Mouse (Mus musculus) hindbrain, embryonic 13.5 days (tissue): Measurements from ENCODE around the gene Nkx3-2. TPM values are rescaled to one million over a fixed set of nuclear protein-coding genes. Genes with fewer than 3 reads are reported as not detected.
A peak's percentile ranks its signal among the peaks of the same experiment; 100 is the strongest.

Source experiments
- ATAC-seq: fragments of 200-750 bp; cut with Nextera tagmentation; 2 replicates; pipeline ENCODE4 v1.8.0; 2017; ENCODE audit warnings: moderate TSS enrichment; ENCODE audit not compliant: low FRiP score
- H3K27ac ChIP-seq: fragments of 300-500 bp; sonication (generic); 2 replicates; pipeline ENCODE4 v1.5.1; 2015; ENCODE audit warnings: inconsistent platforms, mild to moderate bottlenecking, moderate library complexity
- H3K27me3 ChIP-seq: fragments of 300-500 bp; sonication (generic); 2 replicates; pipeline ENCODE4 v1.6.1; 2015; ENCODE audit warnings: mild to moderate bottlenecking, inconsistent platforms
- H3K36me3 ChIP-seq: fragments of 300-500 bp; sonication (generic); 2 replicates; pipeline ENCODE4 v1.6.1; 2015; ENCODE audit warnings: mild to moderate bottlenecking, inconsistent platforms
- H3K4me1 ChIP-seq: fragments of 300-500 bp; sonication (generic); replicated peaks from 2 replicates; pipeline ENCODE4 v1.6.1; 2015; ENCODE audit warnings: inconsistent platforms
- H3K4me2 ChIP-seq: fragments of 300-500 bp; sonication (generic); 2 replicates; pipeline ENCODE4 v1.6.1; 2015; ENCODE audit warnings: inconsistent platforms, mild to moderate bottlenecking, moderate library complexity
- H3K4me3 ChIP-seq: fragments of 300-500 bp; sonication (generic); 2 replicates; pipeline ENCODE4 v1.5.1; 2015; ENCODE audit warnings: mild to moderate bottlenecking, inconsistent platforms
- H3K9ac ChIP-seq: fragments of 300-500 bp; sonication (generic); 2 replicates; pipeline ENCODE4 v1.6.1; 2015; ENCODE audit warnings: mild to moderate bottlenecking, inconsistent platforms
- H3K9me3 ChIP-seq: fragments of 300-500 bp; sonication (generic); 2 replicates; pipeline ENCODE4 v1.6.1; 2016; ENCODE audit warnings: inconsistent platforms
- WGBS: fragments of 180-500 bp; shearing (Covaris S2); methylation state at CpG from one replicate; pipeline ENCODE4 v1.1.7; 2015; 5-methylcytosine and 5-hydroxymethylcytosine counted together
- polyA plus RNA-seq: library from polyadenylated mRNA; unstranded; fragments of >200 nt; fragmentation: Nextera tagmentation; extraction: Ambion mirVana; gene quantifications from 2 replicates; pipeline ENCODE4 v1.2.1, GENCODE M21; 2015

The Nkx3-2 gene
- polyA plus RNA-seq, 1 experiment from 2014 or later, result not detected

DNA sequence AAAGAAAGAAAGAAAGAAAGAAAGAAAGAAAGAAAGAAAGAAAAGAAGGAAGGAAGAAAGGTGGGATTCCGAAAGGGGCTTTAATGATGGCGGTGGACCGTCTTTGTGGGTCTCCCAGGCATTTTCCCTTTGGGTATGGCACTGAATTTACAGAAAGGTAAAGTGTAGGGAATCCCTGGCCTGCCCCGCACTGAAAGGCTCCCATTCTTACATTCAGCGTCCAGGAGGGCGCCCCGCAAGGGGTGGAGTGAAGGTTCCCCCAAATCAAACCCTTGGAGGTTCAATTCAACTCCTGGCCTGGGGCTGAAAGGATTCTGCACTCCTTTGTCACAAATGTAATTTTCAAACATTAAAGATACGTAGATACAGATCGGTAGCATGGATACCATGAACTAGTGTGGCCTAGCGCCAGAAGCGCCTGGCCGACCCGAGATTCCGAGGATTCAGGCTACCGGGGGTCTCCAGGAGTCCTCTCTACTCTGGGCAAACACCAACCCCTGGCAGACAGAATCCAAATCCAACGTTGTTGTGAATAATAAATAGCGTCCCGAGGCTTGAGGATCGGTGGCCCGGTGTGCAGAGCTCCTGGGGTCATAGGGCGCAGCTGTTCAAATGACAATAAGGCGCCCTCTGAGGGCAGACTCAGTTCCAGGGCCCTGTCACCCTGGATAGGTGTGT lies 3.3 kb downstream of the Nkx3-2 start:
- peaks cover 95% of the 10 kb centered on the region for H3K27me3 ChIP-seq
- H3K27ac ChIP-seq, result no peak overlapping the region
- 4% methylated on average over 22 of the region's 22 CpGs for WGBS
- H3K4me2 ChIP-seq, result no peak overlapping the region
- H3K4me3 ChIP-seq, result 0 out of 2 replicates have a peak overlapping the region, but pooled peaks have one; percentile 12
- no peak overlapping the region for H3K9ac ChIP-seq
- 0 out of 2 replicates have a peak, but pooled peaks have one; percentile 3 for ATAC-seq
- no peaks in the 10 kb centered on the region for H3K36me3 ChIP-seq
- H3K9me3 ChIP-seq, result no peaks in the 10 kb centered on the region
- H3K4me1 ChIP-seq, result peaks cover 27% of the 10 kb centered on the region

DNA sequence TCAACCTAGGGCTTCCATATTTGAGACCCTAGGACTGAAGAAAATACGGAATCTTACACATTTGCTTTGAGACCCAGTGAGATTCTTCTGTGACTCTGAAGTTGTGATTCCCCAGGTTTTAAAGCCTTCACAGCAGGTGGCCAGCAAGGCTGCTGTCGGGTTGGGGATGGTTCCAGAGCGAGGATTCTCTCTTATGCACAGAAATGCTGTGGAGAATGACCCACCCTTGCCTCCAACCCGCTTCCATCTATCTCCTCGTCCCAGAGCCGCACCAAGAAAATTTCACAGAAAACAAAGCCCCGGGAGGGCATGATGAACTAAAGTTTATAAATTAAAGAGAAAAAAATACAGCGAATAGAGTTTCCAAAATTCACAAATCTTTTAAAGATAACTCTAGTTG lies 4.2 kb downstream of the Nkx3-2 start:
- Histone ChIP-seq H3K36me3 (no peaks in the 10 kb centered on the region), H3K4me2 (no peak overlapping the region), H3K27me3 (peaks cover 96% of the 10 kb centered on the region), H3K9me3 (no peaks in the 10 kb centered on the region), H3K4me1 (peaks cover 27% of the 10 kb centered on the region), H3K4me3 (no peak overlapping the region), H3K9ac (no peak overlapping the region), H3K27ac (no peak overlapping the region)
- 4% methylated on average over 8 of the region's 8 CpGs for WGBS
- ATAC-seq, result no peak

DNA sequence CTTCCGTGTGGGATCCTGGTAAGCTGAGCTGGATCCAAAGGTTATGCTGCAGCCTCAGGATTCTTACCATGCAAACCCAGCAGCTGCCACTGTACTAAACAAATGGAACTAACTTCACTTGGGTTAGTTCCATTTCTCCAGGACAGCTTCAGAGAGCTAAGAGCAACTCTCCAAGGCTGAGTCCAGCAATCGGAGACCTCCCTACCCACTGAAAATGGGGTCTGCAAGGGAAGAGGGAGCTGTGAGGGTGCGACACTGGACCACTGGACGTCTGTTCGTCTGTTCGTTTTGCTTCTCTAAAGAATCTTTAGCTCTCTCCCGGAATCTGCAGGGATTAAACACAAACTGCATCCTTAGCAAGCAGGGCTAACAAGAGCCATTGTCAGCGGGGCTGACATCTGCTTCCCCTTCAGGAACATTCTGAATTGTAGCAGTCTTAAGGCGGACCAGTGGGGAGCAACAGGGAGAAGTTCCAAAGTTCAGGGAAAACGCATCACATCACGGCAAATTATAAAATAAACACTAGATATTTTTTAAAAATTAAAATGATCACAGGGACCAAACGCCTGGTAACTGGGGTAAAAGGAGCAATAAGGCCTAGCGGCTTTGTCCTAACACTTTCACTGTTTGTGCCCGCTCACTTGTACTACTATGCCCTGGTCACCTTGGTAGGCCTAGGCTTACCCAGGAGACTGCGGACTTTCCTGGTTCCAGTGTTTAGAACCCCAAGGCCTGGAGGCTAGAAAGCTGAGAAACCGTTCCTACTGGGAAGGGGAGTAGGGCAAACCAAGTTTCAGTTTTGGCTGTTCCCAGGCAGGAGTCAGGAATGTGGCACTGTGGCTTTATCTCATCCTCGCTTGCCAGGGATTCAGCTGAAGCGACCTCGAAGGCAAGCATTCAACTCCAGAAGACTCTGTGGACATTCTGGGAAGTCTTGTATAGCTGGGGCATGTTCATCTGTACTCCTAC lies 5.3 kb downstream of the Nkx3-2 start:
- Histone ChIP-seq H3K4me2 (no peak overlapping the region), H3K4me1 (peaks cover 21% of the 10 kb centered on the region), H3K27me3 (peaks cover 96% of the 10 kb centered on the region), H3K9me3 (no peaks in the 10 kb centered on the region), H3K9ac (no peak overlapping the region), H3K4me3 (no peak overlapping the region), H3K27ac (no peak overlapping the region), H3K36me3 (no peaks in the 10 kb centered on the region)
- 5% methylated on average over 19 of the region's 19 CpGs for WGBS
- no peak for ATAC-seq

DNA sequence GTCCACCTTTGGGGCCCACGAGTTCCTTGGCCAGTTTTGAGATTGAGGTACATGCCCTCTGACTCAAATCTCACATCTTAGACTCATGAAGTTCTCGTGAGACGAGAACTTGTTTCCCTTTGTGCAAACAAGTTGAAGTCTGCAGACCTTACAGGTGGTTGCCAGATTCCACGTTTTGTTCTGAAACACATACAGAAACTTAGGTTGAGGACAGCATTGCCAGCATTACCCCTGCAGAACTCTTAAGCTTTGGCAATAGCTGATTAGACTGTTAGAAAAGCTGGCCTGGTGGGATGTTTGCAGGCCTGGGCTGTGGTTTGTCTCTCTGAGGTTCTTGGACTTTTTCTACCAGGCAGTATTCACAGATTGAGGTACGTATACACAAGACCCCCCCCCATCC lies 7.0 kb downstream of the Nkx3-2 start:
- 2% methylated on average over 5 of the region's 5 CpGs for WGBS
- no peak overlapping the region for H3K27ac ChIP-seq
- H3K27me3 ChIP-seq, result peaks cover 96% of the 10 kb centered on the region
- H3K4me1 ChIP-seq, result peaks cover 12% of the 10 kb centered on the region
- no peak overlapping the region for H3K9ac ChIP-seq
- H3K4me2 ChIP-seq, result no peak overlapping the region
- H3K36me3 ChIP-seq, result no peaks in the 10 kb centered on the region
- no peaks in the 10 kb centered on the region for H3K9me3 ChIP-seq
- no peak overlapping the region for H3K4me3 ChIP-seq
- no peak for ATAC-seq

DNA sequence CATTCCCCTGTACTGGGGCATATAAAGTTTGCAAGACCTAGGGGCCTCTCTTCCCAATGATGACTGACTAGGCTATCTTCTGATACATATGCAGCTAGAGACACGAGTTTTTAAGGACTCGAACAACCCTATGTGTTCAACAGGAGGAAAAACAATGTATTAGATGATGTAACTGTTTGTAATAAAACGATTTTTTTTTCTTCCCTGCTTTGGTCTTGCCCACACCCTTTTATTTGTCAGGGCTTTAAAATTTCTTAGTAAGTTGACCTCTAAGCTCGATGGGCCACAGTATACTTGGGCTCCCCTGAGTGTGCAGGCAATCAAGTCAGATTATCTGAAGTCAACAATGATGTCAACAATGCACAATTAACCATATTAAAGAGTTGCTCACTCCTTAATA lies 7.9 kb downstream of the Nkx3-2 start:
- ATAC-seq, result no peak
- 4% methylated on average over 4 of the region's 4 CpGs for WGBS
- Histone ChIP-seq H3K27me3 (peaks cover 96% of the 10 kb centered on the region), H3K4me2 (no peak overlapping the region), H3K4me3 (no peak overlapping the region), H3K9ac (no peak overlapping the region), H3K27ac (no peak overlapping the region), H3K4me1 (peaks cover 5% of the 10 kb centered on the region), H3K36me3 (no peaks in the 10 kb centered on the region), H3K9me3 (no peaks in the 10 kb centered on the region)

DNA sequence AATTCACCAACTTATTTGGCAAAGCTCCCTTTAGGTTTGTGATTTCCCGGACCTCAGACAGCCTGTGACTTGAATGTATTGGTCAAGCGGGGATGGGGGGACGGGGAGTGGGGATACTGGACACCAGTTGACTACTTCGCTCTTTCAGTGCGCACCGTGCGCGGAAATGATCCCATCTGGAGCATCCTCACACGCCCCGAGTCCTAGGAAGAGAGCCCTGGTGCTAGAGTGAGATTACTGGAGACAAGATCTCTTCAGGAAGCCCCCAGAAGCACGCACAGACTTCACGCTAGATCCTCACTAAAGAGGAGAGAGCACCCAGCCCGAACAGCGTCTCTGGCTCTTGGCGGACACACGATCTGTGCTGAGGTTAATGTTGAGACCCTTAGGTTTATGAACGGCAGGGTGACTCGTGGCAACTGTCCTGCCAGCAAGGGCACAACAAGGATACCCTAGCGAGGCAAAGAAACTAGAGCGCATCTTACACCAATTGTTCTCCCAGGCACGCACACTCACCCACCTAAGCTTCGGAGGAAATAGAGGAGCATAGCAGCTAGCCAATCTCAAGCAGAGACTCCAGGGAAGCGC lies 8.8 kb downstream of the Nkx3-2 start:
- Histone ChIP-seq H3K9ac (no peak overlapping the region), H3K9me3 (no peaks in the 10 kb centered on the region), H3K4me1 (no peaks in the 10 kb centered on the region), H3K36me3 (no peaks in the 10 kb centered on the region), H3K27me3 (peaks cover 97% of the 10 kb centered on the region), H3K27ac (no peak overlapping the region), H3K4me2 (no peak overlapping the region), H3K4me3 (no peak overlapping the region)
- ATAC-seq, result no peak
- 1% methylated on average over 23 of the region's 23 CpGs for WGBS

DNA sequence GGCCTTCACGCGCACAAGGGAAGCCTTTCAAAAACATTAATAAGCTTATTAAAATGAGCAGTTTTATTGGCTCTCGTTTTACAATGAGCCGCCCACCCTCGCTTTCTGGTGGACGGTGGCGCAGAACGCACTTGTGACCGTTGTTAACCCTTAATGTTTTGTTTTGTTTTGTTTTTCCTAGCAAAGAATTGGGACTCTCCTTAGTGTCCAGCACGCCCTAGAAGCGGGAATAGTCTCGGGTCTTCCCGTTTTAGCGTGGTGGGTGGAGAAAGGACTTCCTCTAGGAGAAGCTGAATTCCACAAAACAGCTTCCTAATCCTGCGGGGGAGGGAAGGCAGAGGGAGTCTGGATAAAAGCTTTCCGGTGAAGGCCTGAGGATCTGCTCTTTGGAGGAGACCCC lies 9.5 kb downstream of the Nkx3-2 start:
- 0 out of 2 replicates have a peak overlapping the region, but pooled peaks have one; percentile 2 for H3K4me3 ChIP-seq
- peaks cover 98% of the 10 kb centered on the region for H3K27me3 ChIP-seq
- under 1% methylated on average over 16 of the region's 16 CpGs for WGBS
- no peaks in the 10 kb centered on the region for H3K36me3 ChIP-seq
- no peak for ATAC-seq
- no peak overlapping the region for H3K4me2 ChIP-seq
- H3K4me1 ChIP-seq, result no peaks in the 10 kb centered on the region
- H3K9ac ChIP-seq, result no peak overlapping the region
- H3K27ac ChIP-seq, result no peak overlapping the region
- H3K9me3 ChIP-seq, result no peaks in the 10 kb centered on the region

DNA sequence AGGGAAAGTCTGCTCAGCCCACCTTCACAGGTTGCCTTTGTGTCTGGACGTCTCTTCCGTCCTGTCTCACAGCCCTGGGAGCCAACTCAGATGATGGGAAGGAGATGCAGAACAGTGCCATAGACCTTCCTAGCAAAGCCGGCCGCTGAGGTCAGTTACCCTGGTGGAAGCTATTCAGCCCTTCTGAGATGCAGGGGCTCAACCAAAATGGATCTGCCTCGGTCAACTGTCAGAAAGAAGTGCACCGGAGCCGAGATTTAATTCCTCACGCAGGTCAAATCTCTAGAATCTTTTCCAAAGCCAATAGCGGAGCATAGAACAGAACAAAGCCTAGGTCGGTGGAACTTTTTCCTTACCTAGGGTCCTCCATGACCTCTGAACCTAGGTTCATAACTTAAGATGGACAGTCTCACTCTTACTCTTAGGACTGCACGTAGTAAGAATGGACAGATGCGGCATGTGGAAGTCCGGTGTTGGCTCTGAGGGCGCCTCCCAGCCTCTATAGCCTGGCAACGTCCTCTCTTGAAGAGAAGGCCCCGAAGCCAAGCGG lies 10.0 kb downstream of the Nkx3-2 start:
- no peak overlapping the region for H3K27ac ChIP-seq
- no peaks in the 10 kb centered on the region for H3K4me1 ChIP-seq
- no peak for ATAC-seq
- H3K9me3 ChIP-seq, result no peaks in the 10 kb centered on the region
- no peak overlapping the region for H3K4me2 ChIP-seq
- H3K9ac ChIP-seq, result no peak overlapping the region
- no peaks in the 10 kb centered on the region for H3K36me3 ChIP-seq
- 0 out of 2 replicates have a peak overlapping the region, but pooled peaks have one; percentile 2 for H3K4me3 ChIP-seq
- under 1% methylated on average over 17 of the region's 17 CpGs for WGBS
- H3K27me3 ChIP-seq, result peaks cover 99% of the 10 kb centered on the region

DNA sequence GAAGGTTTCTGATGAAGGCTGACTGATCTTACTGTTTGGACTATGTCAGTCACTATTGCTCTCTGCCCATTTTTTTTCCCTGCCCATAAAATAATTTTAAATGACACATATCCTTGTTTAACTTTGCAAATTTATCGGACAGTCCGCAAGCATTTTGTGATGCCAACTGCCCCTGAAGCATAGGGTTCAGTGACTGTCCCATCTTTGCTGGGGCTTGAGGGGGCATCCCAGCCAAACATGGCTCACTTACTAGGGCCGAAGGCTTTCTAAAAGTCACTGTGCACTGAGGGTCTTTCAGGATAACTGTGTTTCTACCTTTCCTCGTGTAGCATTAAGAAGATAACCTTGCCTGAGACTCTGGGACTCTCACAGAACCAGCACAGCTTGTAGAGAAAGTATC lies 11.6 kb downstream of the Nkx3-2 start:
- no peak overlapping the region for H3K4me2 ChIP-seq
- H3K9me3 ChIP-seq, result no peaks in the 10 kb centered on the region
- H3K27me3 ChIP-seq, result peaks cover 99% of the 10 kb centered on the region
- no peak overlapping the region for H3K4me3 ChIP-seq
- no peak for ATAC-seq
- no peak overlapping the region for H3K27ac ChIP-seq
- H3K36me3 ChIP-seq, result no peaks in the 10 kb centered on the region
- no peak overlapping the region for H3K9ac ChIP-seq
- 34% methylated on average over 4 of the region's 4 CpGs for WGBS
- H3K4me1 ChIP-seq, result no peaks in the 10 kb centered on the region

DNA sequence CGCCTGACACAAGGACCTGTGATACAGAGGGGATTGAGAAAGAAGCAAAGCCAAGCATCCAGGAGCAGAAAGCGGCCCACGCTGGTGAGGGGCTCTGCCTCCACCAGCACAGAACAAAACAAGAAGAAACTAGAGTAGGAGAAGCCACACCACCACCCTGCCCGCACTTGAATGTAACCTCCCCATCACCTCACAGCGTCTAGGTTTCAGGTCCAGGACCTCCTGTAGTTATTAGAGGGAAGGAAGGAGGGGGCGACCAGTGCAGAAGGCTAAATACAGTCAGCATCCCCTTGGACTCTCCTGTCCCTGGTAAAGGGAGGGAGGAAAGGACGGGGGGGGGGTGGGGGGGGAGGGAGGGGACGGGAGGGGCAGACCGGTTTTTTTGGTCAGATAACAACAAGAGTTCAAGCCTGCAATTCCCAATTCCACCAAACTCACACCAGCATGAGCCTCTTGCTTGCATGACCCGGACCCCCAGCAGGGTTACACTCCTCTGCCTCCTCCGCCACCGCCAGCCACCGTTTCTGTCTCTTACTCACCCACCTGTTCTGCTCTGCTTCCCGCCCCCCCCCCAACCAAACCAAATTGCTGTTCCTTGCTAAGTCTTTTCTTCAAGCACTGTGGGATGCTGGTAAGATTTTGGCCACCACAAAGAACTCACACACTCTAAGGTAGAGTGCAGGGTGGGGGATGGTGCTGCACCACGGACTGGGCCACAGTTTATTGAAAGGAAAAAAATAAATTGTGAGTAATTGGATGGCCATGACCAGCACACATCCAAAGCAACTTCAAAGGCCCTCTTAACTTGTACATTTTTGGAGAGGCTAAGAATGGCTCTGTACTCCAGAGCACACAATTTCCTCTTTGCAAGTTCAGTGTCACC lies 19.2 kb downstream of the Nkx3-2 start:
- H3K9ac ChIP-seq, result no peak overlapping the region
- H3K4me3 ChIP-seq, result no peak overlapping the region
- H3K4me2 ChIP-seq, result no peak overlapping the region
- ATAC-seq, result no peak
- no peak overlapping the region for H3K27ac ChIP-seq
- no peaks in the 10 kb centered on the region for H3K4me1 ChIP-seq
- WGBS, result 3% methylated on average over 15 of the region's 15 CpGs
- no peaks in the 10 kb centered on the region for H3K9me3 ChIP-seq
- peaks cover 76% of the 10 kb centered on the region for H3K27me3 ChIP-seq
- H3K36me3 ChIP-seq, result no peaks in the 10 kb centered on the region

DNA sequence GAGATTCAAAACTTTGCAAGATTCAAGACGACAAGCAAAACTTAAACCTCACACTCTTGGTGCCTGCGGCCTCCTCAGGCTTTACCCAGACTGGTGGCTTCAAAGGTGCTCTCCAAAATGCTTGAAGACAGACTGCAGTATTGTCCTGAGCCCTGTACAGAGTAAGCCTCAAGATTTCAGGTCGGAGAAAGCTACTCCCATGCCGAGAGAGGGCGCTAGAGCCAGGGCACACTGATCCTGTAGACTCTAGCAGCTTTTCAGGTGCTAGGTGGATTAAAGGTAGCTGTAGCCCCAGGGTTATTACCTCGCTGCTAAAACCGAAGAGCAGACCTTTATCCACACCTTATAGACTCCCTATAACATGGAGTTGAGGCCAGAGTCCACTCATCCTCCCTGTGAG lies 20.1 kb downstream of the Nkx3-2 start:
- ATAC-seq, result no peak
- WGBS, result 9% methylated on average over 7 of the region's 7 CpGs

More for the DNA sequence above, 20.1 kb downstream of the Nkx3-2 start:
- H3K4me1 ChIP-seq, result no peaks in the 10 kb centered on the region
- H3K27me3 ChIP-seq, result peaks cover 67% of the 10 kb centered on the region
- H3K9me3 ChIP-seq, result no peaks in the 10 kb centered on the region
- no peak overlapping the region for H3K4me2 ChIP-seq
- no peak overlapping the region for H3K27ac ChIP-seq
- no peaks in the 10 kb centered on the region for H3K36me3 ChIP-seq
- H3K9ac ChIP-seq, result no peak overlapping the region
- H3K4me3 ChIP-seq, result no peak overlapping the region
